In genomic region chr17:86929981-86930380, GRCm38 (mm10) we compare ENCODE assay signal across 26 mouse cellular contexts. TPM values are rescaled to one million over a fixed set of nuclear protein-coding genes. Genes with fewer than 3 reads are reported as not detected.
DNase-seq lines count a peak whose midpoint lies in the region; ATAC-seq and TF ChIP-seq lines count a peak whose summit lies in the region.
"Had no signal": no experiment of that assay in that cellular context is flagged by ENCODE, and none has a peak within 500 bp of the region (broad histone marks: within the 10 kb centered on the region; RNA-seq: fewer than 3 reads in every experiment).

No protein-coding gene starts in this region.

- TF ChIP-seq POLR2A in lung, adult 2 months (IDR thresholded peaks at IDR 0.05; ENCODE audit: borderline replicate concordance, extremely low read depth, low read depth, low read length): no peak
- TF ChIP-seq POLR2A in brain, embryonic 14.5 days (IDR thresholded peaks at IDR 0.05; ENCODE audit: borderline replicate concordance, extremely low read depth, insufficient read depth, insufficient read length, poor library complexity, severe bottlenecking): no peak

- ATAC-seq in embryonic facial prominence, embryonic 14.5 days (ENCODE audit: low read depth): no peak
- 0 out of 2 replicates have a peak, but pooled peaks have one; percentile 36 for ATAC-seq in intestine, postnatal 0 days
- ATAC-seq in intestine, embryonic 15.5 days: no peak
- ATAC-seq in lung, embryonic 16.5 days (ENCODE audit: low read depth): peak; percentile 84
- ATAC-seq: forebrain, embryonic 16.5 days; inflammation-experienced regulatory T-cells, adult 6 months had no signal

- peak; percentile 46 for DNase-seq in embryonic facial prominence, embryonic 14.5 days (ENCODE audit: low spot score)
- no peak for DNase-seq in embryonic facial prominence, embryonic 10.5 days (ENCODE audit: low spot score)
- no peak for DNase-seq in lung, adult 2 months
- peak; percentile 70 for DNase-seq in brain, embryonic 14.5 days (ENCODE audit: low read depth)
- DNase-seq: adrenal gland, adult 2 months; adrenal gland, postnatal 25 days; cerebellum, adult 8-10 months; cerebellum, postnatal 25 days; gastrocnemius, postnatal 10 days; heart, adult 18-20 months; heart, postnatal 14 days had no signal

- no peak overlapping the region for H3K9ac ChIP-seq in embryonic facial prominence, embryonic 14.5 days (ENCODE audit: low read depth, low read length)
- no peak overlapping the region for H3K9ac ChIP-seq in intestine, postnatal 0 days (ENCODE audit: low read depth, low read length)
- no peak overlapping the region for H3K9ac ChIP-seq in intestine, embryonic 15.5 days
- H3K9ac ChIP-seq in lung, embryonic 16.5 days (ENCODE audit: low read length): no peak overlapping the region
- H3K9ac ChIP-seq: embryonic facial prominence, embryonic 15.5 days; heart, embryonic 15.5 days; hindbrain, embryonic 15.5 days had no signal

- H3K4me3 ChIP-seq in embryonic facial prominence, embryonic 14.5 days (ENCODE audit: low read depth, low read length): no peak overlapping the region
- H3K4me3 ChIP-seq in embryonic facial prominence, embryonic 10.5 days: no peak overlapping the region
- no peak overlapping the region for H3K4me3 ChIP-seq in intestine, postnatal 0 days (ENCODE audit: low read depth, low read length)
- H3K4me3 ChIP-seq in intestine, embryonic 15.5 days (replicated peaks): no peak overlapping the region
- H3K4me3 ChIP-seq in lung, embryonic 16.5 days (ENCODE audit: low read length): no peak overlapping the region
- H3K4me3 ChIP-seq in lung, adult 2 months (replicated peaks; ENCODE audit: extremely low read depth, low read depth, low read length): no peak overlapping the region
- H3K4me3 ChIP-seq: embryonic facial prominence, embryonic 15.5 days; erythroblast, embryonic 14.5 days; forebrain, embryonic 10.5 days; heart, embryonic 10.5 days; heart, embryonic 15.5 days; hindbrain, embryonic 15.5 days had no signal

- H3K9me3 ChIP-seq in embryonic facial prominence, embryonic 14.5 days (ENCODE audit: control insufficient read depth, low read length): peaks cover 10% of the 10 kb centered on the region; the same call in 1 of the 2 replicates
- H3K9me3 ChIP-seq in embryonic facial prominence, embryonic 10.5 days: peaks cover 9% of the 10 kb centered on the region
- no peaks in the 10 kb centered on the region for H3K9me3 ChIP-seq in intestine, postnatal 0 days (ENCODE audit: control insufficient read depth)
- H3K9me3 ChIP-seq in intestine, embryonic 15.5 days: no peaks in the 10 kb centered on the region
- 0 out of 2 replicates have a peak, but pooled peaks cover 8% of the 10 kb centered on the region for H3K9me3 ChIP-seq in lung, embryonic 16.5 days (ENCODE audit: control insufficient read depth, low read length)
- H3K9me3 ChIP-seq: embryonic facial prominence, embryonic 15.5 days; heart, embryonic 15.5 days had no signal

- H3K27ac ChIP-seq in embryonic facial prominence, embryonic 14.5 days (replicated peaks; ENCODE audit: low read depth, low read length): no peak overlapping the region
- H3K27ac ChIP-seq in embryonic facial prominence, embryonic 10.5 days (replicated peaks): no peak overlapping the region
- no peak overlapping the region for H3K27ac ChIP-seq in intestine, postnatal 0 days (ENCODE audit: low read depth, low read length)
- H3K27ac ChIP-seq in intestine, embryonic 15.5 days: no peak overlapping the region
- no peak overlapping the region for H3K27ac ChIP-seq in lung, embryonic 16.5 days (ENCODE audit: low read length)
- H3K27ac ChIP-seq: embryonic facial prominence, embryonic 15.5 days; forebrain, embryonic 10.5 days; heart, embryonic 10.5 days; heart, embryonic 15.5 days; hindbrain, embryonic 15.5 days had no signal

- H3K4me2 ChIP-seq in embryonic facial prominence, embryonic 14.5 days (ENCODE audit: low read depth, low read length): no peak overlapping the region
- no peak overlapping the region for H3K4me2 ChIP-seq in intestine, postnatal 0 days (replicated peaks; ENCODE audit: low read depth)
- H3K4me2 ChIP-seq in intestine, embryonic 15.5 days (replicated peaks): no peak overlapping the region
- H3K4me2 ChIP-seq in lung, embryonic 16.5 days (ENCODE audit: low read depth, low read length): no peak overlapping the region
- H3K4me2 ChIP-seq: embryonic facial prominence, embryonic 15.5 days; heart, embryonic 15.5 days; hindbrain, embryonic 15.5 days had no signal

- no peaks in the 10 kb centered on the region for H3K27me3 ChIP-seq in embryonic facial prominence, embryonic 14.5 days (replicated peaks; ENCODE audit: control insufficient read depth, insufficient read depth, low read length)
- H3K27me3 ChIP-seq in embryonic facial prominence, embryonic 10.5 days (replicated peaks; ENCODE audit: low read depth, poor library complexity, severe bottlenecking): peaks cover 25% of the 10 kb centered on the region
- H3K27me3 ChIP-seq in intestine, postnatal 0 days (replicated peaks; ENCODE audit: control insufficient read depth, insufficient read depth, low read length): no peaks in the 10 kb centered on the region
- no peaks in the 10 kb centered on the region for H3K27me3 ChIP-seq in intestine, embryonic 15.5 days (replicated peaks)
- H3K27me3 ChIP-seq in lung, embryonic 16.5 days (ENCODE audit: control insufficient read depth, insufficient read depth, low read depth, low read length): no peaks in the 10 kb centered on the region; the same call in 1 of the 2 replicates
- H3K27me3 ChIP-seq: embryonic facial prominence, embryonic 15.5 days; hindbrain, embryonic 15.5 days had no signal

- H3K36me3 ChIP-seq in embryonic facial prominence, embryonic 14.5 days (ENCODE audit: control insufficient read depth, insufficient read depth, low read length): no peaks in the 10 kb centered on the region
- no peaks in the 10 kb centered on the region for H3K36me3 ChIP-seq in embryonic facial prominence, embryonic 10.5 days (replicated peaks)
- H3K36me3 ChIP-seq in intestine, postnatal 0 days (ENCODE audit: control insufficient read depth, insufficient read depth): no peaks in the 10 kb centered on the region
- H3K36me3 ChIP-seq in intestine, embryonic 15.5 days: no peaks in the 10 kb centered on the region
- no peaks in the 10 kb centered on the region for H3K36me3 ChIP-seq in lung, embryonic 16.5 days (ENCODE audit: control insufficient read depth, insufficient read depth, low read length)
- H3K36me3 ChIP-seq: embryonic facial prominence, embryonic 15.5 days; forebrain, embryonic 10.5 days; heart, embryonic 10.5 days; heart, embryonic 15.5 days; hindbrain, embryonic 15.5 days had no signal

- no peak for TF ChIP-seq CTCF in intestine, postnatal 0 days (IDR thresholded peaks at IDR 0.05; ENCODE audit: low read depth)
- no peak for TF ChIP-seq CTCF in lung, adult 2 months (IDR thresholded peaks at IDR 0.05; ENCODE audit: insufficient read depth, low read length)
- no peak for TF ChIP-seq CTCF in brain, embryonic 14.5 days (IDR thresholded peaks at IDR 0.05; ENCODE audit: borderline replicate concordance, extremely low read depth, insufficient read depth, insufficient read length)

- H3K4me1 ChIP-seq in embryonic facial prominence, embryonic 14.5 days (ENCODE audit: control insufficient read depth, insufficient read depth, low read length): no peaks in the 10 kb centered on the region
- peaks cover 23% of the 10 kb centered on the region for H3K4me1 ChIP-seq in embryonic facial prominence, embryonic 10.5 days
- no peaks in the 10 kb centered on the region for H3K4me1 ChIP-seq in intestine, postnatal 0 days (replicated peaks; ENCODE audit: control insufficient read depth, insufficient read depth, low read length)
- no peaks in the 10 kb centered on the region for H3K4me1 ChIP-seq in intestine, embryonic 15.5 days (replicated peaks)
- H3K4me1 ChIP-seq in lung, embryonic 16.5 days (replicated peaks; ENCODE audit: control insufficient read depth, insufficient read depth, low read length): peaks cover 3% of the 10 kb centered on the region; the same call in 1 of the 2 replicates
- no peaks in the 10 kb centered on the region for H3K4me1 ChIP-seq in lung, adult 2 months (ENCODE audit: control insufficient read depth, insufficient read depth, low read length)

RNA-seq across cellular contexts. Expression of gene Tmem247, which starts 12.8 kb away (rescaled TPM):
- polyA plus RNA-seq in embryonic facial prominence, embryonic 14.5 days (2014; fragmentation: Nextera tagmentation; extraction: Ambion mirVana): not detected in 2 replicates
- polyA plus RNA-seq in embryonic facial prominence, embryonic 10.5 days (2016; fragmentation: Nextera tagmentation; extraction: Ambion mirVana): not detected in 2 replicates
- polyA plus RNA-seq in intestine, postnatal 0 days (2015; fragmentation: Nextera tagmentation; extraction: Ambion mirVana): not detected in 2 replicates
- polyA plus RNA-seq in intestine, embryonic 15.5 days (2015; fragmentation: Nextera tagmentation; extraction: Ambion mirVana): not detected in 2 replicates
- polyA plus RNA-seq in lung, embryonic 16.5 days (2015; fragmentation: Nextera tagmentation; extraction: Ambion mirVana): not detected in 2 replicates
- polyA plus RNA-seq in lung, adult 2 months (2012; rRNA removed): not detected in 2 replicates
- polyA plus RNA-seq in brain, embryonic 14.5 days (2012; rRNA removed): not detected in 2 replicates
- polyA plus RNA-seq: adrenal gland, adult 2 months; C2C12; cortical plate, adult 2 months; embryonic facial prominence, embryonic 15.5 days; erythroblast, embryonic 14.5 days; forebrain, embryonic 10.5 days; forebrain, embryonic 16.5 days; frontal cortex, adult 2 months; heart, embryonic 10.5 days; heart, embryonic 15.5 days; hindbrain, embryonic 11.5 days; hindbrain, embryonic 15.5 days; inflammation-experienced regulatory T-cells, adult 6 months had no signal

RNA-seq across cellular contexts. Expression of gene Atp6v1e2, which starts 17.7 kb away (rescaled TPM):
- polyA plus RNA-seq in embryonic facial prominence, embryonic 14.5 days (2014; fragmentation: Nextera tagmentation; extraction: Ambion mirVana): not detected in 2 replicates
- not detected in 2 replicates for polyA plus RNA-seq in embryonic facial prominence, embryonic 10.5 days (2016; fragmentation: Nextera tagmentation; extraction: Ambion mirVana)
- polyA plus RNA-seq in intestine, postnatal 0 days (2015; fragmentation: Nextera tagmentation; extraction: Ambion mirVana): not detected in 2 replicates
- polyA plus RNA-seq in intestine, embryonic 15.5 days (2015; fragmentation: Nextera tagmentation; extraction: Ambion mirVana): not detected in 2 replicates
- not detected in 2 replicates for polyA plus RNA-seq in lung, embryonic 16.5 days (2015; fragmentation: Nextera tagmentation; extraction: Ambion mirVana)
- not detected in 2 replicates for polyA plus RNA-seq in lung, adult 2 months (2012; rRNA removed)
- polyA plus RNA-seq in brain, embryonic 14.5 days (2012; rRNA removed): not detected in 2 replicates
- polyA plus RNA-seq: adrenal gland, adult 2 months; C2C12; cortical plate, adult 2 months; embryonic facial prominence, embryonic 15.5 days; erythroblast, embryonic 14.5 days; forebrain, embryonic 10.5 days; forebrain, embryonic 16.5 days; heart, embryonic 10.5 days; hindbrain, embryonic 11.5 days; inflammation-experienced regulatory T-cells, adult 6 months had no signal

RNA-seq across cellular contexts. Expression of gene Rhoq, which starts 32.9 kb away (rescaled TPM):
- 36.9 and 37.8 TPM in 2 replicates for polyA plus RNA-seq in embryonic facial prominence, embryonic 14.5 days (2014; fragmentation: Nextera tagmentation; extraction: Ambion mirVana)
- polyA plus RNA-seq in embryonic facial prominence, embryonic 10.5 days (2016; fragmentation: Nextera tagmentation; extraction: Ambion mirVana): 11.9 and 13.1 TPM in 2 replicates
- 7.3 and 7.6 TPM in 2 replicates for polyA plus RNA-seq in intestine, postnatal 0 days (2015; fragmentation: Nextera tagmentation; extraction: Ambion mirVana)
- 11.2 and 11.6 TPM in 2 replicates for polyA plus RNA-seq in intestine, embryonic 15.5 days (2015; fragmentation: Nextera tagmentation; extraction: Ambion mirVana)
- 10.3 and 11.2 TPM in 2 replicates for polyA plus RNA-seq in lung, embryonic 16.5 days (2015; fragmentation: Nextera tagmentation; extraction: Ambion mirVana)
- polyA plus RNA-seq in lung, adult 2 months (2012; rRNA removed): 25.0 and 28.3 TPM in 2 replicates
- polyA plus RNA-seq in brain, embryonic 14.5 days (2012; rRNA removed): 15.6 and 19.3 TPM in 2 replicates

Comparison
In these comparisons a context has a peak if more than half of its experiments do, and no peak if none do; other contexts are left out.
1. ATAC-seq: peak in intestine, postnatal 0 days (single experiment) and lung, embryonic 16.5 days (single experiment); none in embryonic facial prominence, embryonic 14.5 days (single experiment) and intestine, embryonic 15.5 days (single experiment).
2. DNase-seq: peak in embryonic facial prominence, embryonic 14.5 days (single experiment) and brain, embryonic 14.5 days (single experiment); none in embryonic facial prominence, embryonic 10.5 days (single experiment) and lung, adult 2 months (single experiment).